Comparison of ENCODE assay signal across 7 mouse cellular contexts in the genomic region with DNA sequence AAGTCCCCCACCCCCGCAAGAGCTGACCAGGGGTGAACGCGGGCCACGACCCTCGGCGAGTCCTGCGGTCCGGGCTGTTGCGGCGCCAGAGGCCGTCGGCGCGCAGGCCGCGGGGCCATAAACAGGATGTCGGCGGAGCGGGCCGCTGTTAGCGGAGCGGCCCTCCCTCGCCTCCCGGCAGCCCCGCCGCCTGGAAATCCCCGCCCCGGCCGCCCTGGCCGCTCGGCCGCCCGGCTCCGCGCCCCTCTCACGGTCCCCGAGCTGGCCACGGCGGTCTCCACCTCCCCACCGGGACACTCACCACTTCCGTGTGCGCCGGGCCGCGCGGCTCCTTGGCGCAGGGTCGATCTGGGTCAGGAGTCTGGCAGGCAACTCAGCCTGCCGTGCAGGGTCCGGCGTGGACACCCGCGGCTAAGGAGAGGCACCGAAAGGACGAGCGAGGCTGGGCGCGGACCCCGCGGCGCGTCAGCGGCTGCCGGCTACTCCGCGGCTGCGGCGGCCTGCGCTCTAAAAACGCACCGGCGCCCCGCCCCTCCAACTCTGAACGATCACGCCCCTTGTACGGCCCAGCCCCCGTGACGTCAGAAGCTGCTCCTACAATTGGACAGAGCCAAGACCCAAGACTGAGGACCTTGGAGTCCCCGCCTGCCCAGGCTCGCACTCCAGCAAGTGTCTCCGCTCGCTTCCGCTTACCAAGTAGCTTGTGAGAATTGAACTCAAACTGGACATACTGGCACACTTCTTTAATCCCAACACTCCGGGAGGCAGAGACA. TPM values are rescaled to one million over a fixed set of nuclear protein-coding genes. Genes with fewer than 3 reads are reported as not detected.
DNase-seq lines count a peak whose midpoint lies in the region; ATAC-seq and TF ChIP-seq lines count a peak whose summit lies in the region.

A gene (minus strand): TSS at position 542 of the 773 bp plus-strand sequence.

- intact Hi-C loops in left cerebral cortex, postnatal 4 days (cut with DNase I): loop anchor here (10.0 kb wide), 1 partner anchor 60 kb away; no protein-coding TSS in a partner anchor

- peak within 1 kb of the TSS; percentile 91 for H3K4me3 ChIP-seq in embryonic facial prominence, embryonic 10.5 days
- peak within 1 kb of the TSS; percentile 99 for H3K4me3 ChIP-seq in intestine, postnatal 0 days (ENCODE audit: low read depth, low read length)
- peak within 1 kb of the TSS; percentile 96 for H3K4me3 ChIP-seq in midbrain, embryonic 12.5 days
- peak within 1 kb of the TSS; percentile 92 for H3K4me3 ChIP-seq in small intestine, adult 2 months (ENCODE audit: low read depth, low read length)

- peak; percentile 99 for DNase-seq in adrenal gland, postnatal 10 days
- DNase-seq in embryonic facial prominence, embryonic 10.5 days (ENCODE audit: low spot score): peak; percentile 97
- peak; percentile 50 for DNase-seq in gonadal fat pad, adult 2 months (ENCODE audit: low read depth)
- DNase-seq in left cerebral cortex, postnatal 4 days: peak; percentile 97

- peak within 1 kb of the TSS; percentile 90 for H3K27ac ChIP-seq in embryonic facial prominence, embryonic 10.5 days (replicated peaks)
- peak within 1 kb of the TSS; percentile 97 for H3K27ac ChIP-seq in intestine, postnatal 0 days (ENCODE audit: low read depth, low read length)
- H3K27ac ChIP-seq in midbrain, embryonic 12.5 days (replicated peaks): peak within 1 kb of the TSS; percentile 81
- peak within 1 kb of the TSS; percentile 95 for H3K27ac ChIP-seq in small intestine, adult 2 months (ENCODE audit: insufficient read depth, low read depth, low read length)

- no peaks in the 10 kb centered on the region for H3K9me3 ChIP-seq in embryonic facial prominence, embryonic 10.5 days
- H3K9me3 ChIP-seq in intestine, postnatal 0 days (ENCODE audit: control insufficient read depth): no peaks in the 10 kb centered on the region
- H3K9me3 ChIP-seq in midbrain, embryonic 12.5 days: no peaks in the 10 kb centered on the region

- peak within 1 kb of the TSS; percentile 83 for H3K4me2 ChIP-seq in intestine, postnatal 0 days (replicated peaks; ENCODE audit: low read depth)
- H3K4me2 ChIP-seq in midbrain, embryonic 12.5 days (replicated peaks): peak within 1 kb of the TSS; percentile 80

- peak; percentile 99 for ATAC-seq in intestine, postnatal 0 days
- peak; percentile 98 for ATAC-seq in midbrain, embryonic 12.5 days (ENCODE audit: low FRiP score, low read depth)

- under 1% methylated on average over 84 of the region's 84 CpGs for WGBS in embryonic facial prominence, embryonic 10.5 days
- under 1% methylated on average over 73 of the region's 84 CpGs for WGBS in intestine, postnatal 0 days
- WGBS in midbrain, embryonic 12.5 days: under 1% methylated on average over 82 of the region's 84 CpGs
- under 1% methylated on average over 84 of the region's 84 CpGs for WGBS in small intestine, adult 2 months

- no peak for TF ChIP-seq CTCF in intestine, postnatal 0 days (IDR thresholded peaks at IDR 0.05; ENCODE audit: low read depth)
- TF ChIP-seq CTCF in small intestine, adult 2 months (IDR thresholded peaks at IDR 0.05; ENCODE audit: extremely low read depth, insufficient read length, insufficient replicate concordance, low read depth, low read length): no peak

- H3K9ac ChIP-seq in intestine, postnatal 0 days (ENCODE audit: low read depth, low read length): peak within 1 kb of the TSS; percentile 99
- peak within 1 kb of the TSS; percentile 87 for H3K9ac ChIP-seq in midbrain, embryonic 12.5 days (replicated peaks)

- H3K36me3 ChIP-seq in embryonic facial prominence, embryonic 10.5 days (replicated peaks): no peaks in the 10 kb centered on the region
- no peaks in the 10 kb centered on the region for H3K36me3 ChIP-seq in intestine, postnatal 0 days (ENCODE audit: control insufficient read depth, insufficient read depth)
- no peaks in the 10 kb centered on the region for H3K36me3 ChIP-seq in midbrain, embryonic 12.5 days
- H3K36me3 ChIP-seq in small intestine, adult 2 months (ENCODE audit: control insufficient read depth, insufficient read depth, low read length): no peaks in the 10 kb centered on the region

- peak; percentile 99 for TF ChIP-seq POLR2A in small intestine, adult 2 months (IDR thresholded peaks at IDR 0.05; ENCODE audit: low read depth, low read length)

- peaks cover 13% of the 10 kb centered on the region for H3K4me1 ChIP-seq in embryonic facial prominence, embryonic 10.5 days
- H3K4me1 ChIP-seq in intestine, postnatal 0 days (replicated peaks; ENCODE audit: control insufficient read depth, insufficient read depth, low read length): 0 out of 2 replicates have a peak, but pooled peaks cover 3% of the 10 kb centered on the region
- 0 out of 2 replicates have a peak, but pooled peaks cover 3% of the 10 kb centered on the region for H3K4me1 ChIP-seq in midbrain, embryonic 12.5 days
- peaks cover 7% of the 10 kb centered on the region; the same call in 1 of the 2 replicates for H3K4me1 ChIP-seq in small intestine, adult 2 months (ENCODE audit: control insufficient read depth, insufficient read depth, insufficient read length, low read length)

- peaks cover 11% of the 10 kb centered on the region; the same call in 1 of the 2 replicates for H3K27me3 ChIP-seq in embryonic facial prominence, embryonic 10.5 days (replicated peaks; ENCODE audit: low read depth, poor library complexity, severe bottlenecking)
- H3K27me3 ChIP-seq in intestine, postnatal 0 days (replicated peaks; ENCODE audit: control insufficient read depth, insufficient read depth, low read length): no peaks in the 10 kb centered on the region
- 0 out of 2 replicates have a peak, but pooled peaks cover 7% of the 10 kb centered on the region for H3K27me3 ChIP-seq in midbrain, embryonic 12.5 days
- H3K27me3 ChIP-seq in small intestine, adult 2 months (ENCODE audit: control insufficient read depth, insufficient read depth, low read length): no peaks in the 10 kb centered on the region

RNA-seq across cellular contexts. Expression of the gene that starts here (rescaled TPM):
- total RNA-seq in adrenal gland, postnatal 10 days (2021): 100 to 1,000 TPM in 1 of 2 experiments, 10 to 100 TPM in 1; 96.0 to 103 TPM
- polyA plus RNA-seq in embryonic facial prominence, embryonic 10.5 days (2016; fragmentation: Nextera tagmentation; extraction: Ambion mirVana): 47.6 and 49.0 TPM in 2 replicates
- polyA plus RNA-seq in gonadal fat pad, adult 2 months (2012; rRNA removed): 45.6 and 49.4 TPM in 2 replicates
- 44.7 and 46.3 TPM in 2 replicates for polyA plus RNA-seq in intestine, postnatal 0 days (2015; fragmentation: Nextera tagmentation; extraction: Ambion mirVana)
- 100 to 1,000 TPM; 103 to 106 TPM for total RNA-seq in left cerebral cortex, postnatal 4 days (2021)
- 51.5 and 52.6 TPM in 2 replicates for polyA plus RNA-seq in midbrain, embryonic 12.5 days (2016; fragmentation: Nextera tagmentation; extraction: Ambion mirVana)
- 10.9 and 19.6 TPM in 2 replicates for polyA plus RNA-seq in small intestine, adult 2 months (2012; rRNA removed)

Comparison
In these comparisons a context has a peak if more than half of its experiments do, and no peak if none do; other contexts are left out.
1. Peak in every context shown above with its lines: DNase-seq, ATAC-seq, H3K4me3 ChIP-seq and H3K27ac ChIP-seq.